Mouse (Mus musculus): Measurements from ENCODE around the gene Olfr1357. TPM values are rescaled to one million over a fixed set of nuclear protein-coding genes. Genes with fewer than 3 reads are reported as not detected.

Gene Olfr1357
- polyA plus RNA-seq, 1 experiment from 2014 or later: not detected

DNA sequence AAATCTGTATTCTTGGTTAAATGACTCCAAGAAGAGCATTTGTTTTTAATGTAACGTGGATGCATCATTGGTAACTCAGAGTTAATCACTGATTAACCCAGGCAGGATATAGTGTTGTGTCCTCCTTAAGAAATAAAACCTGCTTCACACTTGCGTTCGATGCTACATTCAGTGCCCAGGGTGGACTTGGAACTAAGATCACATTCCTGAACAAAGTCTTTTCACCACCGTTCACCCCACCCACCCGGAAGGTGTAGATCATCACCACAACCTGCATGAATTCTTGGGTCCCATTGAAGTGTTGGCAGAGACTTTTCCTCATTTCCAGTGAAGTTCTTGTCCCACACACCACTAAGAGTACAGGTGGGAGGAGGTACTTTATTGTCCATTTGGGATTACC lies 24.1 kb downstream of the Olfr1357 start:
- 74% methylated on average over 5 of the region's 5 CpGs for WGBS (ENCODE audit: insufficient replicate concordance)
- Histone ChIP-seq H3K4me2 (no peak overlapping the region), H3K27ac (replicated peaks) (no peak overlapping the region), H3K27me3 (peaks cover 78% of the 10 kb centered on the region), H3K4me3 (replicated peaks) (no peak overlapping the region), H3K9me3 (replicated peaks) (no peaks in the 10 kb centered on the region), H3K36me3 (replicated peaks) (no peaks in the 10 kb centered on the region), H3K9ac (no peak overlapping the region), H3K4me1 (replicated peaks) (no peaks in the 10 kb centered on the region)
- no peak for ATAC-seq (ENCODE audit: insufficient read depth)

- H3K4me3 ChIP-seq (replicated peaks): no peak overlapping the region
- H3K9ac ChIP-seq: no peak overlapping the region
- no peaks in the 10 kb centered on the region for H3K36me3 ChIP-seq (replicated peaks)
- H3K27ac ChIP-seq (replicated peaks): no peak overlapping the region
- 53% methylated on average over 4 of the region's 4 CpGs for WGBS (ENCODE audit: insufficient replicate concordance)
- H3K4me1 ChIP-seq (replicated peaks): no peaks in the 10 kb centered on the region
- H3K4me2 ChIP-seq: no peak overlapping the region
- H3K9me3 ChIP-seq (replicated peaks): no peaks in the 10 kb centered on the region
- peaks cover 82% of the 10 kb centered on the region for H3K27me3 ChIP-seq
- no peak for ATAC-seq (ENCODE audit: insufficient read depth)
Measured at GRCm38 (mm10) chr10:78592856-78593379, 25.0 kb downstream of the Olfr1357 start.

GRCm38 (mm10) chr10:78591406-78592328 lies 26.2 kb downstream of the Olfr1357 start, which contains the start of gene Syde1:
Syde1 (minus strand) TSS chr10:78591964.
- H3K27me3 ChIP-seq: peaks cover 70% of the 10 kb centered on the region
- no peaks in the 10 kb centered on the region for H3K9me3 ChIP-seq (replicated peaks)
- 4% methylated on average over 51 of the region's 54 CpGs for WGBS (ENCODE audit: insufficient replicate concordance)
- no peak within 1 kb of the TSS for H3K9ac ChIP-seq
- H3K4me3 ChIP-seq (replicated peaks): peak within 1 kb of the TSS; percentile 44
- no peaks in the 10 kb centered on the region for H3K36me3 ChIP-seq (replicated peaks)
- peak within 1 kb of the TSS; percentile 20; the same call in 1 of the 2 replicates for H3K27ac ChIP-seq (replicated peaks)
- peak within 1 kb of the TSS; percentile 55 for H3K4me2 ChIP-seq
- ATAC-seq (ENCODE audit: insufficient read depth): peak; percentile 51; the same call in 1 of the 2 replicates
- H3K4me1 ChIP-seq (replicated peaks): no peaks in the 10 kb centered on the region

DNA sequence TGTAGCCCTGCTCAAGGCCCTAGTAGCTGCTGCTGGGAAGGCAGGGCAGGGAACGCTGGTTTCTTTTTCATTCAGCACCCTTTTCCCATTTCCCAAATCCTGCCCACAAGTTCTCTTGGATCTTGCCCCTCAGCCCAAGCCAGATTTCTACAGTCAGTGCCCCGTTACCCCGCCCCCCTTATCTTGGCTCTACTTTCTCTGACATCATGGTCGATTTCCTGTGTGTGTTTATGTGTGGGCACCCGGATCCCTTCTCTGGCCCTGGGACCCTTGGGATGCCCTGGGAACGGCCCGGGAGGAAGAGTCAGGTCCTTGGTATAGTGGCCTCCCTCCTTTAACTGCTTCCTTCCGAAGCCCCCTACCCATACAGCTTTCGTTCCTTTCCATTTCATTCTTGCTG lies 27.1 kb downstream of the Olfr1357 start:
- ATAC-seq (ENCODE audit: insufficient read depth): no peak
- peaks cover 62% of the 10 kb centered on the region for H3K27me3 ChIP-seq
- H3K4me3 ChIP-seq (replicated peaks): peak overlapping the region; percentile 44
- H3K9ac ChIP-seq: no peak overlapping the region
- H3K4me2 ChIP-seq: peak overlapping the region; percentile 11
- H3K9me3 ChIP-seq (replicated peaks): no peaks in the 10 kb centered on the region
- 18% methylated on average over 9 of the region's 9 CpGs for WGBS (ENCODE audit: insufficient replicate concordance)
- H3K36me3 ChIP-seq (replicated peaks): no peaks in the 10 kb centered on the region
- no peak overlapping the region for H3K27ac ChIP-seq (replicated peaks)
- H3K4me1 ChIP-seq (replicated peaks): no peaks in the 10 kb centered on the region

GRCm38 (mm10) chr10:78589901-78590300 lies 28.0 kb downstream of the Olfr1357 start:
- H3K4me2 ChIP-seq: no peak overlapping the region
- H3K4me1 ChIP-seq (replicated peaks): no peaks in the 10 kb centered on the region
- no peaks in the 10 kb centered on the region for H3K9me3 ChIP-seq (replicated peaks)
- no peaks in the 10 kb centered on the region for H3K36me3 ChIP-seq (replicated peaks)
- H3K9ac ChIP-seq: no peak overlapping the region
- no peak overlapping the region for H3K27ac ChIP-seq (replicated peaks)
- H3K4me3 ChIP-seq (replicated peaks): no peak overlapping the region
- ATAC-seq (ENCODE audit: insufficient read depth): no peak
- H3K27me3 ChIP-seq: peaks cover 62% of the 10 kb centered on the region
- 76% methylated on average over 8 of the region's 8 CpGs for WGBS (ENCODE audit: insufficient replicate concordance)

GRCm38 (mm10) chr10:78589291-78589690 lies 28.6 kb downstream of the Olfr1357 start:
- no peak for ATAC-seq (ENCODE audit: insufficient read depth)
- Histone ChIP-seq H3K36me3 (replicated peaks) (no peaks in the 10 kb centered on the region; the same call in 1 of the 2 replicates), H3K9ac (no peak overlapping the region), H3K4me1 (replicated peaks) (no peaks in the 10 kb centered on the region), H3K4me3 (replicated peaks) (no peak overlapping the region), H3K27me3 (peaks cover 58% of the 10 kb centered on the region), H3K27ac (replicated peaks) (no peak overlapping the region), H3K9me3 (replicated peaks) (no peaks in the 10 kb centered on the region), H3K4me2 (no peak overlapping the region)
- 81% methylated on average over 18 of the region's 18 CpGs for WGBS (ENCODE audit: insufficient replicate concordance)

GRCm38 (mm10) chr10:78586026-78586425 lies 31.8 kb downstream of the Olfr1357 start:
- Histone ChIP-seq H3K9ac (no peak overlapping the region), H3K9me3 (replicated peaks) (no peaks in the 10 kb centered on the region), H3K4me1 (replicated peaks) (no peaks in the 10 kb centered on the region), H3K4me2 (no peak overlapping the region), H3K27me3 (peaks cover 26% of the 10 kb centered on the region), H3K27ac (replicated peaks) (no peak overlapping the region), H3K4me3 (replicated peaks) (no peak overlapping the region), H3K36me3 (replicated peaks) (peaks cover 12% of the 10 kb centered on the region)
- WGBS (ENCODE audit: insufficient replicate concordance): 83% methylated on average over 13 of the region's 13 CpGs
- ATAC-seq (ENCODE audit: insufficient read depth): no peak

GRCm38 (mm10) chr10:78585606-78586005 lies 32.3 kb downstream of the Olfr1357 start:
- Histone ChIP-seq H3K4me2 (no peak overlapping the region), H3K9me3 (replicated peaks) (no peaks in the 10 kb centered on the region), H3K27ac (replicated peaks) (no peak overlapping the region), H3K4me3 (replicated peaks) (no peak overlapping the region), H3K9ac (no peak overlapping the region), H3K36me3 (replicated peaks) (peaks cover 12% of the 10 kb centered on the region), H3K4me1 (replicated peaks) (no peaks in the 10 kb centered on the region), H3K27me3 (peaks cover 22% of the 10 kb centered on the region)
- 77% methylated on average over 22 of the region's 22 CpGs for WGBS (ENCODE audit: insufficient replicate concordance)
- no peak for ATAC-seq (ENCODE audit: insufficient read depth)

- 23% methylated on average over 1 of the region's 1 CpGs for WGBS (ENCODE audit: insufficient replicate concordance)
Measured at GRCm38 (mm10) chr10:78584996-78585395, 32.9 kb downstream of the Olfr1357 start.

GRCm38 (mm10) chr10:78583939-78584338 lies 33.9 kb downstream of the Olfr1357 start:
- no peak overlapping the region for H3K27ac ChIP-seq (replicated peaks)
- WGBS (ENCODE audit: insufficient replicate concordance): 67% methylated on average over 3 of the region's 3 CpGs

More at GRCm38 (mm10) chr10:78584996-78585395, 32.9 kb downstream of the Olfr1357 start:
- Histone ChIP-seq H3K27me3 (peaks cover 16% of the 10 kb centered on the region), H3K4me1 (replicated peaks) (no peaks in the 10 kb centered on the region), H3K9ac (no peak overlapping the region), H3K4me2 (no peak overlapping the region), H3K9me3 (replicated peaks) (no peaks in the 10 kb centered on the region), H3K4me3 (replicated peaks) (no peak overlapping the region), H3K36me3 (replicated peaks) (peaks cover 12% of the 10 kb centered on the region), H3K27ac (replicated peaks) (no peak overlapping the region)
- ATAC-seq (ENCODE audit: insufficient read depth): no peak

GRCm38 (mm10) chr10:78583347-78583746 lies 34.5 kb downstream of the Olfr1357 start:
- ATAC-seq (ENCODE audit: insufficient read depth): no peak
- no peaks in the 10 kb centered on the region for H3K4me1 ChIP-seq (replicated peaks)
- no peak overlapping the region for H3K27ac ChIP-seq (replicated peaks)

More at GRCm38 (mm10) chr10:78583939-78584338, 33.9 kb downstream of the Olfr1357 start:
- H3K4me3 ChIP-seq (replicated peaks): no peak overlapping the region
- 0 out of 2 replicates have a peak, but pooled peaks cover 7% of the 10 kb centered on the region for H3K27me3 ChIP-seq
- no peaks in the 10 kb centered on the region for H3K4me1 ChIP-seq (replicated peaks)
- H3K9ac ChIP-seq: no peak overlapping the region
- no peaks in the 10 kb centered on the region for H3K9me3 ChIP-seq (replicated peaks)
- no peak overlapping the region for H3K4me2 ChIP-seq
- H3K36me3 ChIP-seq (replicated peaks): peaks cover 22% of the 10 kb centered on the region
- ATAC-seq (ENCODE audit: insufficient read depth): no peak

More at GRCm38 (mm10) chr10:78583347-78583746, 34.5 kb downstream of the Olfr1357 start:
- WGBS (ENCODE audit: insufficient replicate concordance): 68% methylated on average over 9 of the region's 9 CpGs
- peaks cover 24% of the 10 kb centered on the region for H3K36me3 ChIP-seq (replicated peaks)
- H3K9ac ChIP-seq: no peak overlapping the region
- H3K4me3 ChIP-seq (replicated peaks): no peak overlapping the region
- no peaks in the 10 kb centered on the region for H3K9me3 ChIP-seq (replicated peaks)
- no peak overlapping the region for H3K4me2 ChIP-seq
- 0 out of 2 replicates have a peak, but pooled peaks cover 1% of the 10 kb centered on the region for H3K27me3 ChIP-seq

All from liver, embryonic 15.5 days (tissue).